Mouse (Mus musculus): ENCODE data around the gene BC029722.

BC029722 gene

DNA sequence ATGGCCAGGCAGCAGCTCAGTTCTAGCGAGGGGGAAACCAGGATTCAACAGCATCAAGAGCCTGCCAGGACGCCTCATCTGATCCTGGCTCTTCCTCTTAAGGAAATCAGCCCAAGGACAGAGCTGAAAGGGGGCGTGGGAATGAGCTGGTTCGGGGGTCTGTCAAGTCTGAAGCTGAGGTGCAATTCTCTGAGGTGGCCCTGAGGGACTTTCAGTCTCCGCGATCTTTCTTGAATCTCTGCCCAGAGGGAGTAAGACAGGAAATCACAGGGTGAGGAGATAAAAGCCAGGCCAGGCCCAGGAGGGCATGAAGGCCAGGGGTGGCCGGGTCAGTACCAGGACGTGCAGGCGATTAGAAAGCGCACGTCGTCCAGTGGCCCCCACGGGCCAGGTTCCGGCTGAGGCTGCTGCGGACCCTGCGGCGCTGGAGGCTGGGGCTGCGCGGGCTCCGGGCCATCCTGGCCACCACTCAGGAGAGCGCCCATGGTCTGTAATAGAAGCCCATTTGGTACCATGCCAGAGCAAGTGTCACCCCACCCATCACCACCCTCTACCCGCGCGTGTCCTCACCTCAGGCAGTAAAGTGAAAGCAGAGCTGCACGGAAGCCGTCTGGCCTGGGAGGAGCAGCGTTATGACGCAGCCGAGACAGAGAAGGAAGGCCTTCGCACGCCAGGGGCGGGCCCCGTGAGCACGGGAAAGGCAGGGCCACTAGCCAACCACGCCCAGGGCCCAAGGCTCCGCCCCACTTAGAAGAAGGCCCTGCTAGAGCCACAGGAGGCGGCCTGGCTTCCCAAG lies 432 bp downstream of the BC029722 start:
- DNase-seq (ENCODE audit: low read depth), result peak; percentile 97

DNA sequence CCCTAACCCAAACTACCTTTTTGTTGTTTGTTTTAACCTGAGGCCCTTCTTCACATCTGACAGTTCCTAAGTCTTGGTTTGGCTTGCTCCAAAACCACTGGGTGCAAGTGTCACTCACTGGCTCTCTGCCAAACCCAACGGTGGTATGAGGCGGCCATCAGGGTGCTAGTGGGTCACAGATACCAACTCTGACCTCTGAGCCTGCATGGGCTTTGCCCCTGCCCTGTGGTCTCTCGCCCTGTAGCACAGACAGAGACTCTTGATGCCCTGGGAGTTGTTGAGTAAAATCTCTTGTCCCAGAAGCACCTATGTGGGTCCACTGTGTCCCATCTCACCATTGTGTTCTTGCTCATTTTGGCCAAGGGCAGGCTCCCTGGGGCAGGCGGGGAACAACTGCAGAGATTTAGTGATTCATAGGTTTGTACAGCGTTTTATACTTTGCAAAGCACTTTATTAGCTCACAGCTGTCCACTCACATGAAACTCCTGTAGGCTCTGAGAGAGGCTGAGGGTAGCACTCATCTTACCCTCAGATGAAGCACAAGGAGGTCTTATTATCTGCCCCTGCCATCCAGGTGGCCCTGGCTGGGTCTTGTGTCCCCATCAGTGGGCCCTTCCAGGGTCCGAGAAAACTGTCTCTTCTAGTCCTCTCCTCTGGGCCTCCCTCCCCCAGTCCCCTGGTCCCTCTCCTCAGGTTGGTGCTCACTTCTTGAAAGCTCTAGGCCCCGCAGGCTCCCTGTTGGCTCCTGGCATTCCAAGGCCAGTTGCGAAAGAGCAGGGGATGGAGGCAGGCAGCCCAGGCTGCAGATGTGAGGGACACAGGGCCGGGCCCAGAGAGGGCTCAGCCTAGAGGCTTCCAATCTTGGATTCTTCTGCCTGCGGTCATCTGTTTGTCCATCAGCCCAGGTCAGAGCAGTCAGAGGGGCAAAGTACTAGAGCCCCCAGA lies 1.7 kb downstream of the BC029722 start:
- peak; percentile 90 for DNase-seq (ENCODE audit: low read depth)

- DNase-seq (ENCODE audit: low read depth), result no peak
These were observed 3.0 kb downstream of the BC029722 start for GRCm38 (mm10) chr2:155816179-155816578.

DNA sequence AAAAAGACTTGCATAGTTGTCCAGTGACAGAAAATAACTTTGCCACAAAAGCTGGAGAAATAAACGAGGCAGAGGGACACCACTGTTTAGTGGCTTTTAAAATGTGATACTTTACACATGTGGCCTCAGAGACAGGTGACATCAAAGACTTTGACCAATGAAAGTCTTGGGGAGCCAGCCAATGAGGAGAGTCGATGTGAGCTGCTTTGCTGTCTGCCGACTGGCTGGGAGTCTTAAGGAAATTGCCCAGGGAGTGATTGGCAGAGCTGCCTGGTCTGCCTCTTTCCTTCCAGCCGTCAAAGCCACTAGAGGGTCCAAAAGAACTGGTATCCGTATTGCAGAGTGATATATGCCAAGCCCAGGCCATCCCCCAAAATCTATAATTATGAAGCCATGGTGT lies 4.4 kb downstream of the BC029722 start:
- DNase-seq (ENCODE audit: low read depth), result no peak

DNA sequence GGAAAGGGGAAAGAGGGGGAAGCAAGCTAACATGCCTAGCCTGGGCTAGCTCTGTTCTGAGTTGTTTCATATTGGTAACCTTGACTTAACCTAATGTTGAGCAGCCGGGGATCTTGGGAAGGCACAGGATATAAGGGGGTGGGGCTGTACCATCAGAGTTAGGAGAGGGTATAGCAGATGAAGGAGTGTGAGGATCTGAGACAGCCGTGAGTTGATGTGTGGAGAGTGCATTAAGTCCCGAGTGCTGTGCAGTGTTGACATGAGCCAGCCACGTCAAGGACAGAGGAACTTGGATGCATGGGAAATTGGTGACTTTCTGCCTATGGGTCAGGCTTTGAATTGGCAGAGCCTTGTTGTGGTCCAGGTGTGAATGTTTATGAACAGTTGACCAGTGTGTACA lies 6.6 kb downstream of the BC029722 start:
- DNase-seq (ENCODE audit: low read depth), result no peak

DNA sequence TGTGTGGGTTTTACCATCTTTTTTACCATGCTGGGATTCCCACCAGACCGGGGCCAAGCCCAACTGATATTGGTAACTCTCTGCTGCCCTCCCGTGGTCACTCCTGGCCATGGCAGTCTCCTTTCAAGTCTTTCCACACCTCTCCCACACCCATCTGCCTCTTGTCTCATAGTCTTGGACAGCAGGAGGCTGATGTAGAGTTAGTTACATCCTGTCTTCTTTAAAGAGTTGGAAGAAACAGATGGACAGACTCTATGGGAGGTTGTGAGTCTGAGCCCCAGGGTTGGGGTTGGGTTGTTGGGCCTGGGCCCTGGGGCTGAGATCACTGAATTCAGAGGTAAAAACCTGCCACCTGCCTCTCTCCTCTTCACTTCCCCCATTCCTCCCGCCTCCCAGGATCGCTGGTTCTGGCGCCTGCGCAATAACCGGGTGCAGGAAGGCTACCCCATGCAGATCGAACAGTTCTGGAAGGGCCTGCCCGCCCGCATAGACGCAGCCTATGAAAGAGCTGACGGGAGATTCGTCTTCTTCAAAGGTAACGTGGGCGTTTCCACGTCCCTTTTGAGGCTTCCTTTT lies 7.3 kb downstream of the BC029722 start:
- peak; percentile 80 for DNase-seq (ENCODE audit: low read depth)

DNA sequence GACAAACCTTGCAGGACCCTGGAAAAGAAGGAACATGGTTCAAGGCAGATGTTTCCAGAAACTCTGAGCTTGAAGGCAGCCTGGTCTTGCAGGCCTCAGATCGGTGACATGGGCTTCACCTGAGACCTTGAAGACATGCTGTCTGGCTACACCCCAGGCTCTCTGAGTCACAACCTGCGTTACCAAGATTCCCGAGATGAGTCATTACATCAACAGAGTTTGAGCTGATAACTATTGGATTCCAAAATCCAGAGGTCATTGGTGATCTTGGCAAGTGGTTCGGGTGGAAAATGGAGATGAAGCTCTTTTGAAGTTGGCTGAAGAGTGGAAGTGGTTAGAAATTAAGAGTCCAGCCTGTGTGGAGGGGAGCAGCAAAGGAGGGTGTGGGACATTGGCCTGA lies 9.6 kb downstream of the BC029722 start:
- DNase-seq (ENCODE audit: low read depth), result peak; percentile 67

- DNase-seq (ENCODE audit: low read depth), result no peak
These were observed 11.8 kb downstream of the BC029722 start for GRCm38 (mm10) chr2:155807408-155807807.

- DNase-seq (ENCODE audit: low read depth), result peak; percentile 48
These were observed 12.7 kb downstream of the BC029722 start for GRCm38 (mm10) chr2:155806548-155806947.

GRCm38 (mm10) chr2:155805925-155806255 lies 13.3 kb downstream of the BC029722 start:
- DNase-seq (ENCODE audit: low read depth), result no peak

DNA sequence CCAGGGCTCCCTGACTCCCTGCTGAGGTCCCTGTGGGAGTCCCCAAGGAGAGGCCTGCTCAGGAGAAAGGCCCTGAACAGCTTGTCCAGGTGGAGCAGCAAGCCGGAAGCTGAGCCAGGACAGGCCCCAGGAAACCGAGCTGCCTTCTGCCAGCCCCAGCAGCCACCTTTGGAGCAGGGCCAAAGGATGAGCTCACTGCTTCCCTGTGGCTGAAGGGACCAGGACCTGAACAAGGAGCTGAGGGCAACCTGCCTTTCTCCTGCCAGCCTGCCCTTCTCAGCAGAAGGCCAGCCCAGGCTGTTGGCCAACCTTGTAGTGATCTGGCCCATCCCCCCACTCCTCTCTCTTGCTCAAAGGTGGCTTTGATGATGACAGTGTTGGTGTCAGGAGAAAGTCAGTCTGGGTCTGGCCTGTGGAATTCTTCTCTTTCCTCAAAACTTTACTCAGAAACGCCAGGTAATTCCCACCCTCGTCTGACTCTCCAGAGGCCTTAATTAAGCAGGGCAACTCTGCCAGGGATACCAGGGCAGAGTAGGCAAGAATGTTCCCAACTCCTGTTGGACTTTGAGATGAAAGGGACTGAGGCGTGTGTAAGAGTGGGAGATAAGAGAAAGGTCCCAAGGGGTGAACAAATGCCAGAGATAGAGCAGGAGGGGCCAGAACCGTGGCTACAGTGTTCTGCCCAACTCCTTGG lies 13.8 kb downstream of the BC029722 start:
- peak; percentile 66 for DNase-seq (ENCODE audit: low read depth)

- DNase-seq (ENCODE audit: low read depth), result no peak
These were observed 15.2 kb downstream of the BC029722 start for GRCm38 (mm10) chr2:155804053-155804452.

DNA sequence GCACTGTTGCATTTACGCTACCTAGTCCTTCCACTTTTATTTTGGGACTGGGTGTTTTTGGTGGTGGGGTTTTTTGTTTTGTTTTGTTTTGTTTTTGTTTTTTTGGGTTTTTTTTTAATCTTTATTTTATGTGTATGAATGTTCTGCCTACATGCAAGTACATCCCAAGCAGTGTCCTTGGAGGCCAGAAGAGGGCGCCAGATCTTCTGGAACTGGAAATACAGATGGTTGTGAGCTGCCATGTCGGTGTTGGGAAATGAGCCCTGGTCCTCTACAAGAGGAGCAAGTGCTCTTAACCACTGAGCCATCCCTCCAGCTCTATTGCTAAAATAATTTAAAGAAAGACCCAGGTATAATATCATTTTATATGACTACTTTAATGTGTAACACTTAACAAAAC lies 16.5 kb downstream of the BC029722 start:
- DNase-seq (ENCODE audit: low read depth), result peak; percentile 61

- no peak for DNase-seq (ENCODE audit: low read depth)
These were observed 20.6 kb downstream of the BC029722 start for GRCm38 (mm10) chr2:155798613-155799012.

DNA sequence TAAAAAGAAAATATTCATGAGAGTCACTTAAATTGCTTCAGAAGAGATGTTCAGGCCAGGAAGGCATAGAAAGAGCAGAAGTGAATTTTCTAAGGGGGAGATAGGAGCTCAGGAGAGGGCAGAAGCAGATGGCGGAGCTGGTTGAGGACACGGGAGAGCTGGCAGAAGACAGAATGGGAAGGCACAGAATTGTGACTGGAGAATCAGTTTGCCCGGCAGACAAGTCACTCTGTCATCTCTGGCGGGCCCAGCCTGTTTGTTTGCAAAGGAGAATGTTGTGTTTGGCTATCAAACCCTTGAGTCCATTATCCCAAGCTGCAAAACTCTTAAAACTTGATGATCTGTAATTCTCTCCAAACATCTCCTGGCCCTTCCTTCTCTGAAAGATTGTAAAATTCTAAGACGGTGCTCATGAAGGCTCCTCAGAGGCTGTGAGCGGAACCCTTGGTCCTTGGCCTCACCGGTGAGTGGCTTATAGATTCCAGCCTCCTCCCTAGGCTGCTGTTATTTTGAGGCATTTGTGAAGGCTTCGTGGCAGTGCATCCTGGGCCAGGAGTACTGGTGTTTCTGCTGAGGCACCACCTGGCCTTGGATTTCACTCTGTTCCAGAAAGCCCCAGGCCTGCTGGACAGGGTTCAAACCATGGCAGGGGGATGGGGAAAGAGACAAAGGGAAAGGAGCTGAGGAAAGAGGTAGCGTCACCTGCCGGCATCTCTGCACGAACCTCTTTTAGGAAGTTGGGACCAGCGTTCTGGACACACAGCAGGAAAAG lies 24.4 kb downstream of the BC029722 start:
- no peak for DNase-seq (ENCODE audit: low read depth)

GRCm38 (mm10) chr2:155792899-155793298 lies 26.3 kb downstream of the BC029722 start:
- DNase-seq (ENCODE audit: low read depth), result no peak

GRCm38 (mm10) chr2:155787949-155788931 lies 31.0 kb downstream of the BC029722 start:
- no peak for DNase-seq (ENCODE audit: low read depth)

DNA sequence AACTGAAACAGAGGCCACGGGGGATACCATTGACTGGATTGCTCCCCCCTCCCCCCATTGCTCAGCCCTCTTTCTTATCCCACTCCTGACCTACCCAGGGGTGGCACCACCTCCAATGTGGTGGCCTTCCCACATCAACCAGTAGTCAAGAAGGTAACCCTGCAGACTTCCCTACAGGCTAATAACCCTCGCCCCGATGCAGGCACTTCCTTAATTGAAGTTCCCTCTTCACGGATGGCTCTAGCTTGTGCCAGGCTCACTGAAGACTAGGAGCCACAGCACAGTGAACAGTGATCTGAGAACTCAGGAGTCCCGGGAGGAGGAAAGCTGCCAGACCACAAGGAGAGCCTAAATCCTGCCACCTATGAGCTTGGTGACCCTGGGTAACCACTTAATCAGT lies 32.3 kb downstream of the BC029722 start:
- no peak for DNase-seq (ENCODE audit: low read depth)

- DNase-seq (ENCODE audit: low read depth), result no peak
These were observed 34.7 kb downstream of the BC029722 start for GRCm38 (mm10) chr2:155784534-155784933.

GRCm38 (mm10) chr2:155779506-155779905 lies 39.7 kb downstream of the BC029722 start:
- no peak for DNase-seq (ENCODE audit: low read depth)
